Mouse (Mus musculus): ENCODE data around the gene Polh. TPM values are rescaled to one million over a fixed set of nuclear protein-coding genes. Genes with fewer than 3 reads are reported as not detected.

Polh gene
- polyA plus RNA-seq, 1 experiment from 2014 or later: 11.3 TPM

GRCm38 (mm10) chr17:46152847-46153782, 49.3 kb downstream of the Polh start, which contains the start of gene Mad2l1bp:
Gene Mad2l1bp, minus strand, starts transcription at chr17:46153553.
- WGBS: 8% methylated on average over 33 of the region's 33 CpGs
- Histone ChIP-seq H3K36me3 (replicated peaks; ENCODE audit: control insufficient read depth, insufficient read depth, low read depth, low read length) (no peaks in the 10 kb centered on the region), H3K4me1 (ENCODE audit: control insufficient read depth, insufficient read depth, low read length) (no peaks in the 10 kb centered on the region), H3K4me3 (ENCODE audit: low read depth, low read length) (peak within 1 kb of the TSS; percentile 65), H3K27ac (replicated peaks; ENCODE audit: low read depth, low read length) (no peak within 1 kb of the TSS), H3K27me3 (ENCODE audit: control insufficient read depth, insufficient read depth, low read length) (no peaks in the 10 kb centered on the region), H3K9me3 (replicated peaks; ENCODE audit: control insufficient read depth, low read length) (no peaks in the 10 kb centered on the region), H3K4me2 (ENCODE audit: low read depth, low read length) (peak within 1 kb of the TSS; percentile 80), H3K9ac (replicated peaks; ENCODE audit: low read length) (peak within 1 kb of the TSS; percentile 71)
- ATAC-seq (replicated peaks; ENCODE audit: insufficient number of reproducible peaks, low FRiP score, low TSS enrichment, low read depth): peak; percentile 87
- peak; percentile 94 for DNase-seq (ENCODE audit: low spot score)

GRCm38 (mm10) chr17:46143578-46144423, 58.6 kb downstream of the Polh start, which contains the start of gene Rsph9:
Gene Rsph9, minus strand, starts transcription at chr17:46144216.
- Histone ChIP-seq H3K27ac (replicated peaks; ENCODE audit: low read depth, low read length) (no peak within 1 kb of the TSS; the same call in 1 of the 2 replicates), H3K4me3 (ENCODE audit: low read depth, low read length) (peak within 1 kb of the TSS; percentile 45), H3K4me2 (ENCODE audit: low read depth, low read length) (peak within 1 kb of the TSS; percentile 81), H3K27me3 (ENCODE audit: control insufficient read depth, insufficient read depth, low read length) (no peaks in the 10 kb centered on the region), H3K36me3 (replicated peaks; ENCODE audit: control insufficient read depth, insufficient read depth, low read depth, low read length) (no peaks in the 10 kb centered on the region; the same call in none of the 2 replicates), H3K4me1 (ENCODE audit: control insufficient read depth, insufficient read depth, low read length) (peaks cover 2% of the 10 kb centered on the region; the same call in 1 of the 2 replicates), H3K9me3 (replicated peaks; ENCODE audit: control insufficient read depth, low read length) (no peaks in the 10 kb centered on the region), H3K9ac (replicated peaks; ENCODE audit: low read length) (peak within 1 kb of the TSS; percentile 46)
- peak; percentile 89 for DNase-seq (ENCODE audit: low spot score)
- WGBS: 6% methylated on average over 37 of the region's 37 CpGs
- peak; percentile 95 for ATAC-seq (replicated peaks; ENCODE audit: insufficient number of reproducible peaks, low FRiP score, low TSS enrichment, low read depth)

GRCm38 (mm10) chr17:46139872-46140271, 62.6 kb downstream of the Polh start:
- no peaks in the 10 kb centered on the region for H3K27me3 ChIP-seq (ENCODE audit: control insufficient read depth, insufficient read depth, low read length)
- no peak overlapping the region for H3K9ac ChIP-seq (replicated peaks; ENCODE audit: low read length)
- H3K9me3 ChIP-seq (replicated peaks; ENCODE audit: control insufficient read depth, low read length): no peaks in the 10 kb centered on the region
- no peak overlapping the region for H3K27ac ChIP-seq (replicated peaks; ENCODE audit: low read depth, low read length)
- DNase-seq (ENCODE audit: low spot score) (no peak), ATAC-seq (replicated peaks; ENCODE audit: insufficient number of reproducible peaks, low FRiP score, low TSS enrichment, low read depth) (no peak)
- H3K36me3 ChIP-seq (replicated peaks; ENCODE audit: control insufficient read depth, insufficient read depth, low read depth, low read length): no peaks in the 10 kb centered on the region
- 83% methylated on average over 3 of the region's 3 CpGs for WGBS
- H3K4me1 ChIP-seq (ENCODE audit: control insufficient read depth, insufficient read depth, low read length): peaks cover 2% of the 10 kb centered on the region; the same call in 1 of the 2 replicates
- no peak overlapping the region for H3K4me2 ChIP-seq (ENCODE audit: low read depth, low read length)
- H3K4me3 ChIP-seq (ENCODE audit: low read depth, low read length): no peak overlapping the region

GRCm38 (mm10) chr17:46138563-46139236, 63.7 kb downstream of the Polh start:
- Histone ChIP-seq H3K27me3 (ENCODE audit: control insufficient read depth, insufficient read depth, low read length) (no peaks in the 10 kb centered on the region), H3K4me2 (ENCODE audit: low read depth, low read length) (no peak overlapping the region), H3K9ac (replicated peaks; ENCODE audit: low read length) (no peak overlapping the region), H3K36me3 (replicated peaks; ENCODE audit: control insufficient read depth, insufficient read depth, low read depth, low read length) (no peaks in the 10 kb centered on the region), H3K9me3 (replicated peaks; ENCODE audit: control insufficient read depth, low read length) (no peaks in the 10 kb centered on the region), H3K4me3 (ENCODE audit: low read depth, low read length) (no peak overlapping the region), H3K4me1 (ENCODE audit: control insufficient read depth, insufficient read depth, low read length) (0 out of 2 replicates have a peak, but pooled peaks cover 2% of the 10 kb centered on the region), H3K27ac (replicated peaks; ENCODE audit: low read depth, low read length) (no peak overlapping the region)
- DNase-seq (ENCODE audit: low spot score) (no peak), ATAC-seq (replicated peaks; ENCODE audit: insufficient number of reproducible peaks, low FRiP score, low TSS enrichment, low read depth) (no peak)
- 83% methylated on average over 8 of the region's 8 CpGs for WGBS

DNA sequence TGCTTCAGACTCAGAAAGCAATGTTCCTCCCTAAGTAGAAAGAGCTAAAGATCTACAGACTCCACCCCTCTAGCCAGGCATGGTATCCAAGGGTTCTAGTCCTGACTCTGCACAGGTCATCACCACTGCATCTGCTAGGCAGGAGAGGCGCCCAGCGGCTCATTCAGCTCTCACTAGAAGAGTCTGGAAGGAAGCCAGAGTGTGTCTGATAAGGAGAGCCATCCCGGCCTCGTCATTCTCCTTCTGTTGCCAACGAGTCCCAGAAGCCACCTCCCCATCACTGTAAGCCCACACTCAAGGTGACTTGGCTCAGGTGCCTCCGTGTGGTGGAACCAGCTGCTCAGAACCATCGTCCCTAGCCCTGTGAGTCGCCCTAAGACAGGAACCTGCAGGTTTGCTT, 69.6 kb downstream of the Polh start:
- H3K36me3 ChIP-seq (replicated peaks; ENCODE audit: control insufficient read depth, insufficient read depth, low read depth, low read length): peaks cover 5% of the 10 kb centered on the region
- H3K9me3 ChIP-seq (replicated peaks; ENCODE audit: control insufficient read depth, low read length): no peaks in the 10 kb centered on the region
- no peaks in the 10 kb centered on the region for H3K27me3 ChIP-seq (ENCODE audit: control insufficient read depth, insufficient read depth, low read length)
- 81% methylated on average over 8 of the region's 8 CpGs for WGBS
- no peaks in the 10 kb centered on the region for H3K4me1 ChIP-seq (ENCODE audit: control insufficient read depth, insufficient read depth, low read length)
- no peak overlapping the region for H3K27ac ChIP-seq (replicated peaks; ENCODE audit: low read depth, low read length)
- no peak for DNase-seq (ENCODE audit: low spot score)
- no peak for ATAC-seq (replicated peaks; ENCODE audit: insufficient number of reproducible peaks, low FRiP score, low TSS enrichment, low read depth)
- H3K9ac ChIP-seq (replicated peaks; ENCODE audit: low read length): no peak overlapping the region
- H3K4me3 ChIP-seq (ENCODE audit: low read depth, low read length): no peak overlapping the region
- no peak overlapping the region for H3K4me2 ChIP-seq (ENCODE audit: low read depth, low read length)

- H3K9ac ChIP-seq (replicated peaks; ENCODE audit: low read length): no peak overlapping the region
- H3K4me2 ChIP-seq (ENCODE audit: low read depth, low read length): no peak overlapping the region
- no peak overlapping the region for H3K27ac ChIP-seq (replicated peaks; ENCODE audit: low read depth, low read length)
- no peak for ATAC-seq (replicated peaks; ENCODE audit: insufficient number of reproducible peaks, low FRiP score, low TSS enrichment, low read depth)
- H3K27me3 ChIP-seq (ENCODE audit: control insufficient read depth, insufficient read depth, low read length): no peaks in the 10 kb centered on the region
- WGBS: 14% methylated on average over 12 of the region's 12 CpGs
- no peak overlapping the region for H3K4me3 ChIP-seq (ENCODE audit: low read depth, low read length)
- no peaks in the 10 kb centered on the region for H3K4me1 ChIP-seq (ENCODE audit: control insufficient read depth, insufficient read depth, low read length)
- H3K36me3 ChIP-seq (replicated peaks; ENCODE audit: control insufficient read depth, insufficient read depth, low read depth, low read length): peaks cover 5% of the 10 kb centered on the region
- no peaks in the 10 kb centered on the region for H3K9me3 ChIP-seq (replicated peaks; ENCODE audit: control insufficient read depth, low read length)
- peak; percentile 89 for DNase-seq (ENCODE audit: low spot score)
Observed at GRCm38 (mm10) chr17:46132058-46132718, 70.3 kb downstream of the Polh start.

- 82% methylated on average over 13 of the region's 13 CpGs for WGBS
- DNase-seq (ENCODE audit: low spot score): no peak
- Histone ChIP-seq H3K9ac (replicated peaks; ENCODE audit: low read length) (no peak overlapping the region), H3K9me3 (replicated peaks; ENCODE audit: control insufficient read depth, low read length) (no peaks in the 10 kb centered on the region), H3K4me1 (ENCODE audit: control insufficient read depth, insufficient read depth, low read length) (no peaks in the 10 kb centered on the region), H3K4me2 (ENCODE audit: low read depth, low read length) (no peak overlapping the region), H3K27me3 (ENCODE audit: control insufficient read depth, insufficient read depth, low read length) (no peaks in the 10 kb centered on the region), H3K4me3 (ENCODE audit: low read depth, low read length) (no peak overlapping the region), H3K27ac (replicated peaks; ENCODE audit: low read depth, low read length) (no peak overlapping the region), H3K36me3 (replicated peaks; ENCODE audit: control insufficient read depth, insufficient read depth, low read depth, low read length) (peaks cover 5% of the 10 kb centered on the region)
- ATAC-seq (replicated peaks; ENCODE audit: insufficient number of reproducible peaks, low FRiP score, low TSS enrichment, low read depth): no peak
Observed at GRCm38 (mm10) chr17:46129741-46130498, 72.5 kb downstream of the Polh start.
